Mouse (Mus musculus) lung, adult 2 months (tissue): ENCODE measurements around the gene Wnt5b.

Source experiments
- CTCF ChIP-seq: fragments of 200-500 bp; IDR thresholded peaks from 2 replicates; pipeline ENCODE4 v1.5.1; 2011; ENCODE audit warnings: mild to moderate bottlenecking, low read length, control low read depth; ENCODE audit not compliant: insufficient read depth
- POLR2A ChIP-seq: fragments of 200-500 bp; IDR thresholded peaks from 2 replicates; pipeline ENCODE4 v1.6.1; 2011; ENCODE audit warnings: low read depth, mild to moderate bottlenecking, control low read depth, low read length, borderline replicate concordance; ENCODE audit errors: extremely low read depth

DNA sequence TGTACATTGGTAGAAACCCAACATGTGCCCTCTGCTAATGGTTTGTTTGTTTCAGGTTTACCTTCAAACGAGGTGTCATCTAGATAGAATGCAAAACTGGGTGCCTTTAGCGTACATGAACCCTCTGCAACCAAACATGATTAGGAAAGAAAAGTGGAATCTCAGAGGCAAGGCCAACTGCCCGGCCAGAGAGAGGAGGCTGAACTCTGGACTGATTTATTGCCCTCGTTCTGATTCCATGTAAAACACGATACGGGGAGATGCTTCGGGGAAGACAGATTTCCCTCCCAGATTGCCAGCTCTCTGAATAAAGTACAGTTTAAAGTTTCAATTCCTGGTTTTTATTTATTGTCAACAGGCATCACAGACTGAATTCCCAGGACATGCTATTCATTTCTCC is 138.8 kb downstream of the Wnt5b start:
- TF ChIP-seq CTCF (no peak), POLR2A (no peak)
